Mouse (Mus musculus) MEL (cell line): ENCODE measurements around the gene Fstl3.

Experiments
- CHD1 ChIP-seq: IDR thresholded peaks from 2 replicates; pipeline ENCODE4 v1.6.1; 2012; ENCODE audit warnings: low read depth, mild to moderate bottlenecking, inconsistent platforms, low read length, improper control_type of control experiment
- CTCF ChIP-seq, 3 experiments: IDR thresholded peaks in 2 of 3; conservative IDR thresholded peaks in 1 of 3; 2 replicates each; pipeline ENCODE4 v1.5.1; 2011 to 2012; ENCODE audit warnings: low read length in 3 of 3, low read depth in 2 of 3, mild to moderate bottlenecking in 2 of 3, improper control_type of control experiment in 1 of 3, inconsistent platforms in 1 of 3, mixed read lengths in 1 of 3, moderate library complexity in 1 of 3; ENCODE audit not compliant: control insufficient read depth in 1 of 3, insufficient read depth in 1 of 3, poor library complexity in 1 of 3, severe bottlenecking in 1 of 3
- E2F4 ChIP-seq: IDR thresholded peaks from 2 replicates; pipeline ENCODE4 v1.6.1; 2011; ENCODE audit warnings: low read depth, low read length, improper control_type of control experiment, borderline replicate concordance
- EP300 ChIP-seq, 2 experiments: IDR thresholded peaks; 2 replicates each; pipeline ENCODE4 v1.6.1; 2011; ENCODE audit warnings: improper control_type of control experiment in 2 of 2, low read length in 2 of 2, low read depth in 1 of 2, mild to moderate bottlenecking in 1 of 2
- GATA1 ChIP-seq: IDR thresholded peaks from 2 replicates; pipeline ENCODE4 v1.6.1; 2011; ENCODE audit warnings: low read depth, low read length, improper control_type of control experiment
- MAX ChIP-seq: IDR thresholded peaks from 2 replicates; pipeline ENCODE4 v1.6.1; 2011; ENCODE audit warnings: low read length, improper control_type of control experiment
- MEF2A ChIP-seq: IDR thresholded peaks from 2 replicates; pipeline ENCODE4 v1.6.1; 2014; ENCODE audit warnings: low read depth, mild to moderate bottlenecking, inconsistent platforms, low read length, improper control_type of control experiment; ENCODE audit not compliant: poor library complexity, insufficient replicate concordance, severe bottlenecking; ENCODE audit errors: extremely low read depth
- MYC ChIP-seq: IDR thresholded peaks from 2 replicates; pipeline ENCODE4 v1.6.1; 2011; ENCODE audit warnings: low read depth, mild to moderate bottlenecking, low read length, improper control_type of control experiment, moderate library complexity
- POLR2A ChIP-seq, 2 experiments: IDR thresholded peaks; 2 replicates each; pipeline ENCODE4 v1.6.1; 2011 to 2012; ENCODE audit warnings: low read length in 2 of 2, mild to moderate bottlenecking in 2 of 2, control low read depth in 1 of 2, improper control_type of control experiment in 1 of 2, low read depth in 1 of 2, moderate library complexity in 1 of 2; ENCODE audit not compliant: control insufficient read depth in 1 of 2, insufficient read depth in 1 of 2, poor library complexity in 1 of 2
- UBTF ChIP-seq: IDR thresholded peaks from 2 replicates; pipeline ENCODE4 v1.6.1; 2012; ENCODE audit warnings: low read depth, mild to moderate bottlenecking, inconsistent platforms, low read length, improper control_type of control experiment, moderate library complexity, borderline replicate concordance; ENCODE audit not compliant: insufficient read depth

- TF ChIP-seq E2F4 = no peak
- TF ChIP-seq UBTF = no peak
- TF ChIP-seq POLR2A (IDR thresholded peaks at IDR 0.05; ENCODE audit: control insufficient read depth in 1 of 2, insufficient read depth in 1 of 2, low read depth in 1 of 2, low read length in 2 of 2, poor library complexity in 1 of 2) = no peak
- no peak for TF ChIP-seq MAX
- no peak for TF ChIP-seq CTCF (IDR thresholded peaks at IDR 0.05 in 2 of 3, conservative IDR thresholded peaks at IDR 0.05 in 1 of 3; ENCODE audit: control insufficient read depth in 1 of 3, insufficient read depth in 1 of 3, low read depth in 2 of 3, low read length in 3 of 3, poor library complexity in 1 of 3, severe bottlenecking in 1 of 3)
- no peak for TF ChIP-seq MEF2A
- TF ChIP-seq GATA1 = no peak
- TF ChIP-seq EP300 (IDR thresholded peaks at IDR 0.05; ENCODE audit: low read depth in 1 of 2, low read length in 2 of 2) = no peak
- no peak for TF ChIP-seq CHD1
- TF ChIP-seq MYC = no peak
Measured at GRCm38 (mm10) chr10:79765228-79765745, 11.8 kb upstream of the Fstl3 start.
